Mouse (Mus musculus) CH12.LX (cell line): ENCODE results near the gene Rangrf.

Experiments used
- JUND ChIP-seq: conservative IDR thresholded peaks from 2 replicates; pipeline ENCODE4 v1.6.1; 2011; ENCODE audit warnings: low read depth, low read length, improper control_type of control experiment
- MAX ChIP-seq: IDR thresholded peaks from 2 replicates; pipeline ENCODE4 v1.6.1; 2011; ENCODE audit warnings: low read length, improper control_type of control experiment
- MXI1 ChIP-seq: IDR thresholded peaks from 2 replicates; pipeline ENCODE4 v1.6.1; 2011; ENCODE audit warnings: mild to moderate bottlenecking, low read depth, low read length, improper control_type of control experiment
- POLR2A ChIP-seq: IDR thresholded peaks from 2 replicates; pipeline ENCODE4 v1.6.1; 2011; ENCODE audit warnings: low read depth, mild to moderate bottlenecking, improper control_type of control experiment, low read length
- TCF12 ChIP-seq: IDR thresholded peaks from 2 replicates; pipeline ENCODE4 v1.6.1; 2014; ENCODE audit warnings: low read depth, mild to moderate bottlenecking, inconsistent platforms, low read length, improper control_type of control experiment
- ZC3H11A ChIP-seq: IDR thresholded peaks from 2 replicates; pipeline ENCODE4 v1.6.1; 2012; ENCODE audit warnings: low read depth, mild to moderate bottlenecking, inconsistent platforms, low read length, improper control_type of control experiment

DNA sequence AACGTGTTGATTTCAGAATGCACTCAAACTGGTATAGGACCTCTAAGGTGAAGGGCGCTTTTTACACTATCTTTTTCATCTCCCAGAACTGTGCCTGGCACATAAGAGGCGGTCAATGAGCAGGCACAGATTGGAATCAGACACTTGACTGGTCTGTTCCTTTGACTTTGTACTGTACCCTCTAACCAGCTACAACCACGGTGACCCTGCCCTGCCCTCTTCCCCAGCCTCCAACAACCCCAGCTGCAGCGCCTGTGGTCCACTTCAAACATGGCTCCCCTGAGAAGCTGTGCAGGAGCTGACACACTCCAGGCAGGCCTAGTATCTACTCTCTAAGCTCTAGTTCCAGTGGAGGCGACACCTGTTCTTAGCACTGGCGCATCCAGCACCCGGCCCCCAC lies 32.3 kb downstream of the Rangrf start:
- TF ChIP-seq JUND (no peak), POLR2A (no peak), MXI1 (no peak), TCF12 (no peak), MAX (no peak), ZC3H11A (no peak)
